Mouse (Mus musculus): ENCODE data around the gene Mpzl1. TPM values are rescaled to one million over a fixed set of nuclear protein-coding genes. Genes with fewer than 3 reads are reported as not detected.

Mpzl1 gene
- polyA plus RNA-seq, 1 experiment from 2014 or later = 157 TPM

GRCm38 (mm10) chr1:165585389-165586104 lies 48.8 kb downstream of the Mpzl1 start:
- Histone ChIP-seq H3K27ac (ENCODE audit: low read depth, low read length) (no peak overlapping the region), H3K36me3 (ENCODE audit: control insufficient read depth, insufficient read depth, low read length) (no peaks in the 10 kb centered on the region), H3K4me3 (ENCODE audit: low read depth, low read length) (no peak overlapping the region), H3K4me2 (ENCODE audit: low read depth) (no peak overlapping the region), H3K9me3 (ENCODE audit: control insufficient read depth, low read length) (no peaks in the 10 kb centered on the region), H3K27me3 (ENCODE audit: control insufficient read depth, insufficient read depth, low read length) (no peaks in the 10 kb centered on the region), H3K9ac (ENCODE audit: low read length) (no peak overlapping the region), H3K4me1 (ENCODE audit: control insufficient read depth, insufficient read depth, low read length) (no peaks in the 10 kb centered on the region; the same call in 1 of the 2 replicates)
- 64% methylated on average over 14 of the region's 14 CpGs for WGBS
- ATAC-seq (ENCODE audit: insufficient read depth, low FRiP score, low TSS enrichment) (no peak), DNase-seq (ENCODE audit: low spot score) (no peak)

GRCm38 (mm10) chr1:165583529-165584184 lies 50.7 kb downstream of the Mpzl1 start:
- ATAC-seq (ENCODE audit: insufficient read depth, low FRiP score, low TSS enrichment) (peak; percentile 51; the same call in 1 of the 2 replicates), DNase-seq (ENCODE audit: low spot score) (peak; percentile 87)
- no peak overlapping the region for H3K27ac ChIP-seq (ENCODE audit: low read depth, low read length)
- H3K4me3 ChIP-seq (ENCODE audit: low read depth, low read length) = no peak overlapping the region
- WGBS = 33% methylated on average over 12 of the region's 12 CpGs
- H3K4me1 ChIP-seq (ENCODE audit: control insufficient read depth, insufficient read depth, low read length) = no peaks in the 10 kb centered on the region
- H3K36me3 ChIP-seq (ENCODE audit: control insufficient read depth, insufficient read depth, low read length) = no peaks in the 10 kb centered on the region
- H3K27me3 ChIP-seq (ENCODE audit: control insufficient read depth, insufficient read depth, low read length) = no peaks in the 10 kb centered on the region
- H3K9me3 ChIP-seq (ENCODE audit: control insufficient read depth, low read length) = no peaks in the 10 kb centered on the region
- no peak overlapping the region for H3K9ac ChIP-seq (ENCODE audit: low read length)
- no peak overlapping the region for H3K4me2 ChIP-seq (ENCODE audit: low read depth)

GRCm38 (mm10) chr1:165581255-165581654 lies 53.1 kb downstream of the Mpzl1 start:
- Histone ChIP-seq H3K9ac (ENCODE audit: low read length) (no peak overlapping the region), H3K27me3 (ENCODE audit: control insufficient read depth, insufficient read depth, low read length) (no peaks in the 10 kb centered on the region), H3K4me1 (ENCODE audit: control insufficient read depth, insufficient read depth, low read length) (no peaks in the 10 kb centered on the region), H3K4me2 (ENCODE audit: low read depth) (no peak overlapping the region), H3K36me3 (ENCODE audit: control insufficient read depth, insufficient read depth, low read length) (no peaks in the 10 kb centered on the region), H3K4me3 (ENCODE audit: low read depth, low read length) (no peak overlapping the region), H3K27ac (ENCODE audit: low read depth, low read length) (no peak overlapping the region), H3K9me3 (ENCODE audit: control insufficient read depth, low read length) (no peaks in the 10 kb centered on the region)
- WGBS = 98% methylated on average over 3 of the region's 3 CpGs
- DNase-seq (ENCODE audit: low spot score) (no peak), ATAC-seq (ENCODE audit: insufficient read depth, low FRiP score, low TSS enrichment) (no peak)

DNA sequence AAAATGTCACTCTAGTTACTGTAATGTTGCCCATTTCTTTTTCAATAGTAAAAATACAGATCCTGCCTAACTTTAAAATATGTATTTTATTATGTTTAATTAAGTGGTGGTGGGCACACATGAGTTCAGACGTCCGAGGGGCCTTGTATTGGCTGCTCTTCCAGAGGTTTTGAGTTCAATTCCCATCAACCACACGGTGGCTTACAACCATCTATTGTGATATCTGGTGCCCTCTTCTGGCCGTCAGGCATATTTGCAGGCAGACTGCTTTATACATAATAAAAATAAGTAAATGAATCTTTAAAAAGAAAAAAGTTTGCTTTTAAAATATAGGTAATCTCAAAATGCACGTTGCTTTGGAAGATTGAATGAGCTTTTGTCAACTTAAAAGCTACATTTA lies 55.0 kb downstream of the Mpzl1 start:
- no peak for DNase-seq (ENCODE audit: low spot score)
- WGBS = 51% methylated on average over 5 of the region's 5 CpGs

GRCm38 (mm10) chr1:165576459-165577112 lies 57.8 kb downstream of the Mpzl1 start:
- 90% methylated on average over 9 of the region's 9 CpGs for WGBS
- Histone ChIP-seq H3K9me3 (ENCODE audit: control insufficient read depth, low read length) (no peaks in the 10 kb centered on the region), H3K4me2 (ENCODE audit: low read depth) (no peak overlapping the region), H3K27me3 (ENCODE audit: control insufficient read depth, insufficient read depth, low read length) (no peaks in the 10 kb centered on the region), H3K27ac (ENCODE audit: low read depth, low read length) (no peak overlapping the region), H3K36me3 (ENCODE audit: control insufficient read depth, insufficient read depth, low read length) (no peaks in the 10 kb centered on the region), H3K4me1 (ENCODE audit: control insufficient read depth, insufficient read depth, low read length) (no peaks in the 10 kb centered on the region), H3K4me3 (ENCODE audit: low read depth, low read length) (no peak overlapping the region), H3K9ac (ENCODE audit: low read length) (no peak overlapping the region)
- no peak for DNase-seq (ENCODE audit: low spot score)
- no peak for ATAC-seq (ENCODE audit: insufficient read depth, low FRiP score, low TSS enrichment)

More for the DNA sequence above, 55.0 kb downstream of the Mpzl1 start:
- Histone ChIP-seq H3K9me3 (ENCODE audit: control insufficient read depth, low read length) (no peaks in the 10 kb centered on the region), H3K9ac (ENCODE audit: low read length) (no peak overlapping the region), H3K4me2 (ENCODE audit: low read depth) (no peak overlapping the region), H3K4me3 (ENCODE audit: low read depth, low read length) (no peak overlapping the region), H3K27me3 (ENCODE audit: control insufficient read depth, insufficient read depth, low read length) (no peaks in the 10 kb centered on the region), H3K4me1 (ENCODE audit: control insufficient read depth, insufficient read depth, low read length) (no peaks in the 10 kb centered on the region), H3K27ac (ENCODE audit: low read depth, low read length) (no peak overlapping the region), H3K36me3 (ENCODE audit: control insufficient read depth, insufficient read depth, low read length) (no peaks in the 10 kb centered on the region)
- ATAC-seq (ENCODE audit: insufficient read depth, low FRiP score, low TSS enrichment) = no peak

DNA sequence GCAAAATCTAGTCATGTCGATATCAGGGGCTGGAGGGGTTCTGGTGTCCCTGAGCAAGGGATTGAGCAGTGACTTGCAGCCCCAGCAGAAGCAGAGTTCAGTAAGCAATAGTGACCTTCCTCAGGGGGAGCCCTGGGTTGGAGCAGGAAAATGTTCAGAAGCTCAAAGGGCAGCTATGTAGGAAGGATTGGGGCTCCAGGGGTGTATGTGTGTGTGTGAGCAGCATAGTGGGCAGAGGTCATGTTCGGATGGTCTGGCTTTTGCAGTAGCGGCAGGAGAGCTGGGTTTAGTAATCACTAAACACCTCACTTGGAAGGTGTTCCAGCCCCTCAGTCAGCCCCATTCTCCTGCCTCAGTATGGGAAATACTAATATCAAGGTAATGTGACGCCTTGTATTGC lies 58.3 kb downstream of the Mpzl1 start:
- Histone ChIP-seq H3K4me1 (ENCODE audit: control insufficient read depth, insufficient read depth, low read length) (no peaks in the 10 kb centered on the region), H3K4me3 (ENCODE audit: low read depth, low read length) (no peak overlapping the region), H3K4me2 (ENCODE audit: low read depth) (no peak overlapping the region), H3K27ac (ENCODE audit: low read depth, low read length) (no peak overlapping the region), H3K9me3 (ENCODE audit: control insufficient read depth, low read length) (no peaks in the 10 kb centered on the region), H3K9ac (ENCODE audit: low read length) (no peak overlapping the region), H3K27me3 (ENCODE audit: control insufficient read depth, insufficient read depth, low read length) (no peaks in the 10 kb centered on the region), H3K36me3 (ENCODE audit: control insufficient read depth, insufficient read depth, low read length) (no peaks in the 10 kb centered on the region)
- ATAC-seq (ENCODE audit: insufficient read depth, low FRiP score, low TSS enrichment) (no peak), DNase-seq (ENCODE audit: low spot score) (no peak)
- WGBS = 90% methylated on average over 4 of the region's 4 CpGs

GRCm38 (mm10) chr1:165567466-165567865 lies 66.9 kb downstream of the Mpzl1 start:
- Histone ChIP-seq H3K4me1 (ENCODE audit: control insufficient read depth, insufficient read depth, low read length) (no peaks in the 10 kb centered on the region), H3K36me3 (ENCODE audit: control insufficient read depth, insufficient read depth, low read length) (no peaks in the 10 kb centered on the region), H3K9ac (ENCODE audit: low read length) (no peak overlapping the region), H3K9me3 (ENCODE audit: control insufficient read depth, low read length) (no peaks in the 10 kb centered on the region), H3K4me2 (ENCODE audit: low read depth) (no peak overlapping the region), H3K27me3 (ENCODE audit: control insufficient read depth, insufficient read depth, low read length) (no peaks in the 10 kb centered on the region), H3K4me3 (ENCODE audit: low read depth, low read length) (no peak overlapping the region), H3K27ac (ENCODE audit: low read depth, low read length) (no peak overlapping the region)
- ATAC-seq (ENCODE audit: insufficient read depth, low FRiP score, low TSS enrichment) (no peak), DNase-seq (ENCODE audit: low spot score) (no peak)
- 83% methylated on average over 7 of the region's 7 CpGs for WGBS

DNA sequence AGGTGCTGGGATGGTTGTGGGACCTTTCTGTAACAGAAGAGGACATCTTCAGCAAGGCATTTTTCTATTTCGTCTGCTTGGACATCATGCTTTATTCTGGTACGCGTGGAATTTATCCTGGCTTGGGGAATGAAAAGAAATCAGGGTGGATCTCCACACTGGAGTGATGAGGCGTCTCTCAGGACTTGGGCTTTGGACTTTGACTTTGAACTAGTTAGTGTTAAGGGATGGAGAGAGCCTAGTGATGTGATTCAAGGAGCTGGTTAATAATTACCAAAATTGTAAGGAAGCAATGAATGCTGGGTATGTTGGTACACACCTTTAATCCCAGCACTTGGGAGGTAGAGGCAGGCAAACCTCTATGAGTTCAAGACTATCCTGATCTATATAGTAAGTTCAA lies 69.1 kb downstream of the Mpzl1 start:
- Histone ChIP-seq H3K36me3 (ENCODE audit: control insufficient read depth, insufficient read depth, low read length) (no peaks in the 10 kb centered on the region), H3K4me1 (ENCODE audit: control insufficient read depth, insufficient read depth, low read length) (no peaks in the 10 kb centered on the region), H3K27ac (ENCODE audit: low read depth, low read length) (no peak overlapping the region), H3K27me3 (ENCODE audit: control insufficient read depth, insufficient read depth, low read length) (no peaks in the 10 kb centered on the region), H3K4me3 (ENCODE audit: low read depth, low read length) (no peak overlapping the region), H3K4me2 (ENCODE audit: low read depth) (no peak overlapping the region), H3K9ac (ENCODE audit: low read length) (no peak overlapping the region), H3K9me3 (ENCODE audit: control insufficient read depth, low read length) (no peaks in the 10 kb centered on the region)
- DNase-seq (ENCODE audit: low spot score) (no peak), ATAC-seq (ENCODE audit: insufficient read depth, low FRiP score, low TSS enrichment) (no peak)
- WGBS = 95% methylated on average over 4 of the region's 4 CpGs

Measured in neural tube, embryonic 11.5 days (tissue).